Mouse (Mus musculus) lung, adult 18-20 months (tissue): ENCODE measurements around the gene B3galt1.

Experiments
- DNase-seq, 2 experiments: peaks; one replicate each; pipeline ENCODE4 v3.0.0; 2022; ENCODE audit warnings: mixed read lengths in 2 of 2

B3galt1 gene

GRCm38 (mm10) chr2:68079426-68080360 lies 514.0 kb downstream of the B3galt1 start:
- DNase-seq, result peak in 1 of 2 experiments; percentile 2

- DNase-seq, result no peak
Measured at GRCm38 (mm10) chr2:68080872-68081280, 515.2 kb downstream of the B3galt1 start.

- DNase-seq, result no peak
Measured at GRCm38 (mm10) chr2:68084483-68084882, 518.8 kb downstream of the B3galt1 start.

GRCm38 (mm10) chr2:68086101-68086500 lies 520.4 kb downstream of the B3galt1 start:
- no peak for DNase-seq

- DNase-seq, result no peak
Measured at GRCm38 (mm10) chr2:68091559-68091958, 525.9 kb downstream of the B3galt1 start.

- no peak for DNase-seq
Measured at GRCm38 (mm10) chr2:68104641-68105040, 539.0 kb downstream of the B3galt1 start.

GRCm38 (mm10) chr2:68118076-68118475 lies 552.4 kb downstream of the B3galt1 start:
- no peak for DNase-seq

- peak in 1 of 2 experiments; percentile 2 for DNase-seq
Measured at GRCm38 (mm10) chr2:68124751-68125150, 559.1 kb downstream of the B3galt1 start.

GRCm38 (mm10) chr2:68141094-68141493 lies 575.4 kb downstream of the B3galt1 start:
- no peak for DNase-seq

GRCm38 (mm10) chr2:68143292-68143691 lies 577.6 kb downstream of the B3galt1 start:
- DNase-seq, result no peak

- DNase-seq, result no peak
Measured at GRCm38 (mm10) chr2:68159751-68160150, 594.1 kb downstream of the B3galt1 start.

GRCm38 (mm10) chr2:68160566-68160965 lies 594.9 kb downstream of the B3galt1 start:
- DNase-seq, result no peak

- DNase-seq, result no peak
Measured at GRCm38 (mm10) chr2:68162012-68162411, 596.3 kb downstream of the B3galt1 start.

- DNase-seq, result no peak
Measured at GRCm38 (mm10) chr2:68171306-68171705, 605.6 kb downstream of the B3galt1 start.
